Mouse (Mus musculus) MEL (cell line): ENCODE data around the gene Ckap4. TPM values are rescaled to one million over a fixed set of nuclear protein-coding genes. Genes with fewer than 3 reads are reported as not detected.
A peak's percentile ranks its signal among the peaks of the same experiment; 100 is the strongest.

Experiments used
- DNase-seq: peaks from one replicate; pipeline ENCODE4 v3.0.0; 2011; ENCODE audit warnings: low read depth, low spot score
- H3K27ac ChIP-seq: 2 replicates; pipeline ENCODE4 v1.5.1; 2012; ENCODE audit warnings: low read depth, mild to moderate bottlenecking, control low read depth, low read length, moderate library complexity; ENCODE audit not compliant: control insufficient read depth
- H3K27me3 ChIP-seq, 2 experiments: fragments of 150-350 bp in 1 of 2; sonication (generic) in 1 of 2; 2 replicates each; pipeline ENCODE4 v1.6.1; 2012; ENCODE audit warnings: low read length in 2 of 2, mild to moderate bottlenecking in 2 of 2, improper control_type of control experiment in 1 of 2, moderate library complexity in 1 of 2; ENCODE audit not compliant: insufficient read depth in 2 of 2, control insufficient read depth in 1 of 2
- H3K36me3 ChIP-seq, 2 experiments: 2 replicates each; pipeline ENCODE4 v1.6.1; 2012 to 2014; ENCODE audit warnings: low read length in 2 of 2, improper control_type of control experiment in 1 of 2, inconsistent platforms in 1 of 2, mild to moderate bottlenecking in 1 of 2; ENCODE audit not compliant: insufficient read depth in 2 of 2, control insufficient read depth in 1 of 2
- H3K4me1 ChIP-seq, 2 experiments: fragments of 150-350 bp in 1 of 2; sonication (generic) in 1 of 2; 2 replicates each; pipeline ENCODE4 v1.6.1; 2012; ENCODE audit warnings: low read length in 2 of 2, improper control_type of control experiment in 1 of 2, mild to moderate bottlenecking in 1 of 2; ENCODE audit not compliant: insufficient read depth in 2 of 2, control insufficient read depth in 1 of 2
- H3K4me3 ChIP-seq, 2 experiments: fragments of 150-350 bp in 1 of 2; sonication (generic) in 1 of 2; 2 replicates each; pipeline ENCODE4 v1.5.1; 2012; ENCODE audit warnings: low read depth in 2 of 2, low read length in 2 of 2, mild to moderate bottlenecking in 2 of 2, moderate library complexity in 2 of 2, control low read depth in 1 of 2, improper control_type of control experiment in 1 of 2; ENCODE audit not compliant: control insufficient read depth in 1 of 2, insufficient read depth in 1 of 2
- H3K79me2 ChIP-seq: 2 replicates; pipeline ENCODE4 v1.6.1; 2012; ENCODE audit warnings: mild to moderate bottlenecking, low read length, moderate library complexity; ENCODE audit not compliant: control insufficient read depth, poor library complexity, insufficient read depth
- H3K9ac ChIP-seq: 2 replicates; pipeline ENCODE4 v1.6.1; 2012; ENCODE audit warnings: low read depth, mild to moderate bottlenecking, control low read depth, low read length, moderate library complexity; ENCODE audit not compliant: control insufficient read depth, poor library complexity, severe bottlenecking
- H3K9me3 ChIP-seq: fragments of 150-350 bp; sonication (generic); replicated peaks from 2 replicates; pipeline ENCODE4 v1.6.1; 2012; ENCODE audit warnings: mild to moderate bottlenecking, low read length, improper control_type of control experiment, moderate library complexity; ENCODE audit not compliant: insufficient read depth
- CHD1 ChIP-seq: IDR thresholded peaks from 2 replicates; pipeline ENCODE4 v1.6.1; 2012; ENCODE audit warnings: low read depth, mild to moderate bottlenecking, inconsistent platforms, low read length, improper control_type of control experiment
- CHD2 ChIP-seq: IDR thresholded peaks from 2 replicates; pipeline ENCODE4 v1.6.1; 2011; ENCODE audit warnings: low read length, improper control_type of control experiment
- ELF1 ChIP-seq: IDR thresholded peaks from 2 replicates; pipeline ENCODE4 v1.6.1; 2014; ENCODE audit warnings: low read depth, mild to moderate bottlenecking, inconsistent platforms, low read length, improper control_type of control experiment, moderate library complexity
- EP300 ChIP-seq, 2 experiments: IDR thresholded peaks; 2 replicates each; pipeline ENCODE4 v1.6.1; 2011; ENCODE audit warnings: improper control_type of control experiment in 2 of 2, low read length in 2 of 2, low read depth in 1 of 2, mild to moderate bottlenecking in 1 of 2
- ETS1 ChIP-seq: IDR thresholded peaks from 2 replicates; pipeline ENCODE4 v1.6.1; 2012; ENCODE audit warnings: low read depth, mild to moderate bottlenecking, inconsistent platforms, low read length, improper control_type of control experiment, moderate library complexity
- GABPA ChIP-seq: IDR thresholded peaks from 2 replicates; pipeline ENCODE4 v1.6.1; 2012; ENCODE audit warnings: low read depth, mild to moderate bottlenecking, inconsistent platforms, low read length, improper control_type of control experiment, moderate library complexity
- HCFC1 ChIP-seq: IDR thresholded peaks from 2 replicates; pipeline ENCODE4 v1.6.1; 2012; ENCODE audit warnings: low read depth, mild to moderate bottlenecking, inconsistent platforms, low read length, improper control_type of control experiment, moderate library complexity
- KAT2A ChIP-seq: conservative IDR thresholded peaks from 2 replicates; pipeline ENCODE4 v1.6.1; 2012; ENCODE audit warnings: low read depth, low read length, improper control_type of control experiment, inconsistent platforms
- MAFK ChIP-seq: IDR thresholded peaks from 2 replicates; pipeline ENCODE4 v1.6.1; 2011; ENCODE audit warnings: low read depth, mild to moderate bottlenecking, low read length, improper control_type of control experiment, borderline replicate concordance
- MAX ChIP-seq: IDR thresholded peaks from 2 replicates; pipeline ENCODE4 v1.6.1; 2011; ENCODE audit warnings: low read length, improper control_type of control experiment
- MXI1 ChIP-seq: IDR thresholded peaks from 2 replicates; pipeline ENCODE4 v1.6.1; 2011; ENCODE audit warnings: mild to moderate bottlenecking, low read depth, low read length, improper control_type of control experiment
- MYC ChIP-seq: IDR thresholded peaks from 2 replicates; pipeline ENCODE4 v1.6.1; 2011; ENCODE audit warnings: low read depth, mild to moderate bottlenecking, low read length, improper control_type of control experiment, moderate library complexity
- NELFE ChIP-seq: IDR thresholded peaks from 2 replicates; pipeline ENCODE4 v1.6.1; 2011; ENCODE audit warnings: low read depth, low read length, improper control_type of control experiment
- NRF1 ChIP-seq: IDR thresholded peaks from 2 replicates; pipeline ENCODE4 v1.6.1; 2014; ENCODE audit warnings: low read depth, mild to moderate bottlenecking, inconsistent platforms, low read length, improper control_type of control experiment, moderate library complexity; ENCODE audit not compliant: poor library complexity, insufficient read depth, severe bottlenecking
- POLR2A ChIP-seq, 2 experiments: IDR thresholded peaks; 2 replicates each; pipeline ENCODE4 v1.6.1; 2011 to 2012; ENCODE audit warnings: low read length in 2 of 2, mild to moderate bottlenecking in 2 of 2, control low read depth in 1 of 2, improper control_type of control experiment in 1 of 2, low read depth in 1 of 2, moderate library complexity in 1 of 2; ENCODE audit not compliant: control insufficient read depth in 1 of 2, insufficient read depth in 1 of 2, poor library complexity in 1 of 2
- POLR2AphosphoS2 ChIP-seq: IDR thresholded peaks from 2 replicates; pipeline ENCODE4 v1.6.1; 2011; ENCODE audit warnings: low read length, improper control_type of control experiment
- RCOR1 ChIP-seq: IDR thresholded peaks from 2 replicates; pipeline ENCODE4 v1.6.1; 2012; ENCODE audit warnings: low read depth, mild to moderate bottlenecking, inconsistent platforms, low read length, improper control_type of control experiment
- SIN3A ChIP-seq: IDR thresholded peaks from 2 replicates; pipeline ENCODE4 v1.6.1; 2012; ENCODE audit warnings: low read length, improper control_type of control experiment, inconsistent platforms
- TAL1 ChIP-seq: IDR thresholded peaks from 2 replicates; pipeline ENCODE4 v1.6.1; 2012; ENCODE audit warnings: mild to moderate bottlenecking, inconsistent platforms, low read length, moderate library complexity, mixed read lengths
- TBP ChIP-seq: IDR thresholded peaks from 2 replicates; pipeline ENCODE4 v1.8.0; 2011; ENCODE audit warnings: low read depth, low read length, improper control_type of control experiment
- USF1 ChIP-seq: IDR thresholded peaks from 2 replicates; pipeline ENCODE4 v1.6.1; 2014; ENCODE audit warnings: low read depth, mild to moderate bottlenecking, inconsistent platforms, low read length, improper control_type of control experiment, moderate library complexity
- ZKSCAN1 ChIP-seq: IDR thresholded peaks from 2 replicates; pipeline ENCODE4 v1.6.1; 2012; ENCODE audit warnings: low read depth, mild to moderate bottlenecking, inconsistent platforms, low read length, improper control_type of control experiment, moderate library complexity
- polyA plus RNA-seq, 2 experiments: library from polyadenylated mRNA; stranded (reverse) in 1 of 2; unstranded in 1 of 2; fragments of >175 nt in 1 of 2; fragments of >200 nt in 1 of 2; gene quantifications; 2 replicates each; pipeline versions ENCODE4 v1.2.1 to v1.2.4; 2012; ENCODE audit warnings: low replicate concordance in 2 of 2, low read depth in 1 of 2; ENCODE audit not compliant: insufficient read length in 2 of 2, insufficient read depth in 1 of 2, missing spikeins in 1 of 2
- total RNA-seq: library from RNA; depleted of rRNA; stranded (reverse); fragments of 300-350 nt; gene quantifications from 2 replicates; pipeline ENCODE4 v1.2.3, GENCODE M21; 2012

Ckap4 gene
- total and polyA plus RNA-seq, 3 experiments = 1.0 to 5.2 TPM; not detected in 1

DNA sequence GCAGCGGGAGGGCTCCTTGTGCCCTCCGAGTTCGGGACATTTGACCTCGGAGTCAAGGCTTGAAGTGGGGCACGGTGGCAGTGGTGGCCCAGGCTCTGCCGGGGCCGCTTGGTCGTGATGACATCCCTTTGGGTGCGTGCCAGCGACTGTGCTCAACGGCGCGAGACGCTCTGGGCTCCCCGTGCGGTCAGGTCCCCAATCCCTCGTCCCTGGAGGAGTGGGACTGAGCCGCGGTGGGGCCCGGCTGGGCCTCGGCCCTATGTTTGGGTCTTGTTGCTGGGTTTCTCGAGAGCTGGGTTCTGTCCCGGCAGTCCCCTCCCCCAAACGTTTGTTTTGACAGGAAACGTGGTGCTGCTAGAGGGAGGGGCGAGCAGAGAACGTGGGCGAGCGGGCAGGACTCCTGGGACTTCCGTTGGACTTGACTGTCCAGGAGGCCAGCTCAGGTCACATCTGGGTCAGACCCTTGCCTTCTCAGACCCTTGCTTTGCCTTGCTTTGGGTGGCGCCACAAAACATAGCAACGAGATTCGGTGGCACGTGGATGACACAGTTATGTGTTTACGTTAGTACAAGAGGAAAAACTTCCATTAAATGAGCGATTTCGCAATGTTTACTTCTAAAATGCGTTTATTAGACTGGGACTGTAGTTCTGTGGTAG, 43.3 kb upstream of the Ckap4 start (continued):
- no peak for TF ChIP-seq POLR2A (IDR thresholded peaks at IDR 0.05; ENCODE audit: control insufficient read depth in 1 of 2, insufficient read depth in 1 of 2, low read depth in 1 of 2, low read length in 2 of 2, poor library complexity in 1 of 2)
- no peak for TF ChIP-seq TAL1
- TF ChIP-seq KAT2A = no peak
- no peak for TF ChIP-seq POLR2AphosphoS2
- TF ChIP-seq ETS1 = no peak; the same call in 1 of the 2 replicates
- TF ChIP-seq EP300 (IDR thresholded peaks at IDR 0.05; ENCODE audit: low read depth in 1 of 2, low read length in 2 of 2) = no peak
- no peak for TF ChIP-seq MAFK
- no peak for TF ChIP-seq NRF1
- peak; percentile 89 for TF ChIP-seq MAX
- TF ChIP-seq NELFE = no peak
- TF ChIP-seq MXI1 = peak; percentile 88
- no peak for TF ChIP-seq RCOR1
- TF ChIP-seq USF1 = no peak
- no peak for TF ChIP-seq GABPA
- TF ChIP-seq, all 39 proteins: peak for 6

DNA sequence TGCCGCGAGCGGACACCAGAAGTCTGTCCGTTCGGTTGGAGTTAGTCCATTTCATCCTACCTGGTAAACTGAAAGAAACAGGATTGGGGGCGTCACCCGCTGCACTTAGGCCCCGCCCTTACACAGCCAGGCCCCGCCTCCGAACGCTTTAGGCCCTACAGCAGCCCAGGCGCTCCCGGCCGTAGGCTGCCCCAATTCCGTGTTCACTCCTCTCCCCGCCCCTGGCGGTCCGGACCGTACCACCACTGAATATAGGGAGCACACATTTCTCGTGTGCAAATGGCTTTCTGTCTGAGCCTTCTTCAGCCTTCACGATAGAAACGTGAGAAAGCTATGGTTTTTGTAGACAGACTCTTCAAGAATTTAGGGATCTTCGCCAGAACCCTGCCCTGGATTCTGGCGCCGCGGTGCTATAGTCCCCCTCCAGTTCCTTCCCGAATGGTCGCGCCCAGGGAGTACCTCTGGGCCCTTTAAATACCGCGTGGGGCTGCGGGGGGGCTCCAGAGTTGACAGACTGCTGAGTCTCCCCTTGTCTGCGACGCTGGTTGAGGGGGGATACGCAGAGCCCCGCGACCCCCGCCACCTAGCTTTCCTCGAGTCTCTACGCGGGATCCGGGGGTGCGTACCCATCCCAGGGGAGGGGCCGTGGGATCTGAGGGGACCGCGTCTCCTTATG, 42.7 kb upstream of the Ckap4 start, which contains the start of gene Tcp11l2:
Gene Tcp11l2, plus strand, starts transcription at position 232 of the 676 bp plus-strand sequence.
- Histone ChIP-seq H3K9me3 (no peaks in the 10 kb centered on the region), H3K9ac (peak within 1 kb of the TSS; percentile 72), H3K4me1 (peaks cover 15 to 32% of the 10 kb centered on the region in 2 experiments), H3K36me3 (peaks cover 0 to 37% of the 10 kb centered on the region in 2 experiments; a peak in 2 of 4 replicates), H3K27me3 (no peaks in the 10 kb centered on the region), H3K27ac (peak within 1 kb of the TSS; percentile 87), H3K79me2 (no peaks in the 10 kb centered on the region; the same call in 1 of the 2 replicates), H3K4me3 (peak within 1 kb of the TSS; percentile 79 to 88)
- TF ChIP-seq ELF1 = peak; percentile 56
- peak in 1 of 2 experiments; percentile 39; a peak in 1 of 4 replicates for TF ChIP-seq POLR2A (IDR thresholded peaks at IDR 0.05; ENCODE audit: control insufficient read depth in 1 of 2, insufficient read depth in 1 of 2, low read depth in 1 of 2, low read length in 2 of 2, poor library complexity in 1 of 2)
- peak; percentile 100 for TF ChIP-seq CHD1
- TF ChIP-seq HCFC1 = peak; percentile 28; the same call in 1 of the 2 replicates
- TF ChIP-seq MXI1 = peak; percentile 86
- TF ChIP-seq EP300 (IDR thresholded peaks at IDR 0.05; ENCODE audit: low read depth in 1 of 2, low read length in 2 of 2) = no peak
- peak; percentile 80 for TF ChIP-seq TBP
- TF ChIP-seq KAT2A = no peak
- no peak for TF ChIP-seq CHD2
- TF ChIP-seq ETS1 = peak; percentile 35; the same call in 1 of the 2 replicates
- 0 out of 2 replicates have a peak, but pooled peaks have one; percentile 15 for TF ChIP-seq MYC
- no peak for TF ChIP-seq ZKSCAN1
- peak; percentile 32 for TF ChIP-seq SIN3A
- peak; percentile 95 for DNase-seq
